Mouse (Mus musculus) cortical plate, adult 2 months (tissue): ENCODE results near the gene Exosc8.

Experiments
- CTCF ChIP-seq: fragments of 200-500 bp; IDR thresholded peaks from 2 replicates; pipeline ENCODE4 v1.5.1; 2011; ENCODE audit warnings: mild to moderate bottlenecking, control low read depth, low read length; ENCODE audit not compliant: insufficient read depth; ENCODE audit errors: extremely low read depth
- POLR2A ChIP-seq: fragments of 200-500 bp; IDR thresholded peaks from 2 replicates; pipeline ENCODE4 v1.6.1; 2011; ENCODE audit warnings: mild to moderate bottlenecking, low read length, control low read depth; ENCODE audit not compliant: insufficient read depth; ENCODE audit errors: extremely low read depth

GRCm38 (mm10) chr3:54766811-54767210 lies 31.6 kb upstream of the Exosc8 start:
- no peak for TF ChIP-seq POLR2A
- TF ChIP-seq CTCF: no peak
